Mouse (Mus musculus): ENCODE measurements around the gene Gmeb1. TPM values are rescaled to one million over a fixed set of nuclear protein-coding genes. Genes with fewer than 3 reads are reported as not detected.
"Not testable (repeated sequence)": the region's sequence is repeated elsewhere in the genome, so short reads cannot be mapped to it uniquely, and the experiment has no call there.

Gmeb1 gene
- polyA plus RNA-seq, 1 experiment from 2014 or later = 40.0 TPM

DNA sequence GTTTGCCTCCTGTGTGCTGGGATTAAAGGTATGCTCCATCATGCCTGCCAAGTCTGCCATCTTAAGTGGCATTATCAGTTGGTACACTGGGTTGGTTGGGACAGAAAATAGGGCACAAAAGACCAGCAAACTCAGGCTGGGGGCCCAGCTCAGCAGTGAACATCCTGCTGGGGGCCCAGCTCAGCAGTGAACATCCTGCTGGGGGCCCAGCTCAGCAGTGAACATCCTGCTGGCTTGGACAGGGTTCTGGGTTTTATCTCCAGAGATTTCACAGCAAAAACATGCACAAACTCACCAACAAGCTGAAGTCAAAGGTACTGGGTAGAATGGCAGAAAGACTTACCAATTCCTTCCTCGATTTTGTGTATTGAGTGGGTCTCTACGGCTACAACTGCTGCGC, 15.8 kb downstream of the Gmeb1 start:
- Histone ChIP-seq H3K4me2 (ENCODE audit: low read length) (no peak overlapping the region), H3K4me3 (ENCODE audit: low read depth, low read length) (no peak overlapping the region), H3K27me3 (ENCODE audit: control insufficient read depth, insufficient read depth, low read depth, low read length) (no peaks in the 10 kb centered on the region), H3K9ac (ENCODE audit: low read depth, low read length) (no peak overlapping the region), H3K4me1 (ENCODE audit: control insufficient read depth, insufficient read depth, low read length) (no peaks in the 10 kb centered on the region), H3K36me3 (ENCODE audit: control insufficient read depth, insufficient read depth, low read length) (peaks cover 5% of the 10 kb centered on the region; the same call in 1 of the 2 replicates), H3K27ac (ENCODE audit: low read length) (no peak overlapping the region), H3K9me3 (replicated peaks; ENCODE audit: control insufficient read depth, low read length, poor library complexity, severe bottlenecking) (no peaks in the 10 kb centered on the region)
- no peak for ATAC-seq
- WGBS = 91% methylated on average over 3 of the region's 3 CpGs

DNA sequence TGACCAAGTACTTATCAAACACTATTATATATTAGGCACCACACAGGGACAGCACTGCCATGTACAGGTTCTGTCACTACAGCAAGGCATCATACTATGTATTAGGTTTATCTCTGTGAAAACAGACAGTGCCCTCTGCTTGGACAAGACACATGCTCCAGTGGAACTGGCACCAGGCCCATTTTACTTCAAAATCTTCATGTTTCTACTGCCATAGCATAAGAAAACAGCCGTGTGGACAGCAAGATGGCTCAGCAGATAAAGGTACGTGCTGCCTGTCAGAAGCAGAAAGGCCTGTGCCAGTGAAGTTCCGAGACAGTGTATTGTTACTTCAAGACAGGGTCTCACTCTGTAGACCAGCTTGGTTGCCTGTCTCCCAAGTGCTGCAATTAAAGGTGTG, 20.2 kb downstream of the Gmeb1 start:
- H3K9ac ChIP-seq (ENCODE audit: low read depth, low read length) = no peak overlapping the region
- H3K9me3 ChIP-seq (replicated peaks; ENCODE audit: control insufficient read depth, low read length, poor library complexity, severe bottlenecking) = no peaks in the 10 kb centered on the region
- no peaks in the 10 kb centered on the region for H3K27me3 ChIP-seq (ENCODE audit: control insufficient read depth, insufficient read depth, low read depth, low read length)
- ATAC-seq = no peak
- H3K4me2 ChIP-seq (ENCODE audit: low read length) = no peak overlapping the region
- no peak overlapping the region for H3K27ac ChIP-seq (ENCODE audit: low read length)
- peaks cover 11% of the 10 kb centered on the region for H3K36me3 ChIP-seq (ENCODE audit: control insufficient read depth, insufficient read depth, low read length)
- no peak overlapping the region for H3K4me3 ChIP-seq (ENCODE audit: low read depth, low read length)
- 85% methylated on average over 3 of the region's 3 CpGs for WGBS
- no peaks in the 10 kb centered on the region for H3K4me1 ChIP-seq (ENCODE audit: control insufficient read depth, insufficient read depth, low read length)

DNA sequence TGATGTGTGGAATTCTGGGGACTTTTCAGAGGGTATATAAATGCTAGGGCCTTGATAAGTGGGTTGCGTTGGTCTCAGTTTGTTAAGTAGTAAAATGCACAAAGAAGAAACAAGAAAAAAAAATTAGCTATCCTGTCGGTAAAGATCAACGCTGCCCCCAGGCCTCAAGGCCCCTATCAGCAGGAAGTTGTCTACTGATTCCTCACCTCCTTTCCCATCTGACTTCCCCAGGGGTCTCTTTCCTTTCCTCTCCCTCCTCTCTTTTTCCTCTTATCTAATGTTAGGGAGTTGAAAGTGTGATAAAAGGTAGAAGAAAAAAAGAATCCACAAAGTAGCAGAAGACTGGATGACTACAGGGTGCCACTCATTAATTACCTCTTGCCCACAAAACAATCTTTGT, 21.0 kb downstream of the Gmeb1 start:
- Histone ChIP-seq H3K4me3 (ENCODE audit: low read depth, low read length) (no peak overlapping the region), H3K27ac (ENCODE audit: low read length) (no peak overlapping the region), H3K9ac (ENCODE audit: low read depth, low read length) (no peak overlapping the region), H3K27me3 (ENCODE audit: control insufficient read depth, insufficient read depth, low read depth, low read length) (no peaks in the 10 kb centered on the region), H3K4me2 (ENCODE audit: low read length) (no peak overlapping the region), H3K9me3 (replicated peaks; ENCODE audit: control insufficient read depth, low read length, poor library complexity, severe bottlenecking) (no peaks in the 10 kb centered on the region), H3K36me3 (ENCODE audit: control insufficient read depth, insufficient read depth, low read length) (peaks cover 13% of the 10 kb centered on the region), H3K4me1 (ENCODE audit: control insufficient read depth, insufficient read depth, low read length) (no peaks in the 10 kb centered on the region)
- WGBS = 89% methylated on average over 3 of the region's 3 CpGs
- ATAC-seq = no peak

DNA sequence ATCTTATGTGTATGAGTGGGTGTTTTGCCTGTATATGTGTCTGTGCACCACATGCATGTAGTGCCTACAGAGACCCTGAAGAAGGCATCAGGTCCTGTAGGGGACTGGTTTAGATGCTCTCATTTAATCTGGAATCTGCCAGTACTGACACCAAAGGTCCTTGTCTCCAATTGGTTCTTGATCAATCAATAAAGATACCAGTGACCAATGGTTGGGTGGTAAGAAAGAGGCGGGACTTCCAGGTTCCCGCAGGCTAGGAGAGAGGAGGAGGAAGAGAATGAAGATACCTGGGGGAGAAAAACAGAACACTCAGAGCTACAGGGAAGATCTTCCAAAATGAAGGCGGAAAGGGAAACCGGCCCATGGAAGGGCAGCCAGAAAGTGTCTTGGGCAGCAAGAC, 23.0 kb downstream of the Gmeb1 start:
- no peak for ATAC-seq
- Histone ChIP-seq H3K4me1 (ENCODE audit: control insufficient read depth, insufficient read depth, low read length) (no peaks in the 10 kb centered on the region), H3K27ac (ENCODE audit: low read length) (no peak overlapping the region), H3K9ac (ENCODE audit: low read depth, low read length) (no peak overlapping the region), H3K27me3 (ENCODE audit: control insufficient read depth, insufficient read depth, low read depth, low read length) (no peaks in the 10 kb centered on the region), H3K9me3 (replicated peaks; ENCODE audit: control insufficient read depth, low read length, poor library complexity, severe bottlenecking) (no peaks in the 10 kb centered on the region), H3K4me2 (ENCODE audit: low read length) (no peak overlapping the region), H3K36me3 (ENCODE audit: control insufficient read depth, insufficient read depth, low read length) (peaks cover 22% of the 10 kb centered on the region), H3K4me3 (ENCODE audit: low read depth, low read length) (no peak overlapping the region)
- 90% methylated on average over 4 of the region's 4 CpGs for WGBS

DNA sequence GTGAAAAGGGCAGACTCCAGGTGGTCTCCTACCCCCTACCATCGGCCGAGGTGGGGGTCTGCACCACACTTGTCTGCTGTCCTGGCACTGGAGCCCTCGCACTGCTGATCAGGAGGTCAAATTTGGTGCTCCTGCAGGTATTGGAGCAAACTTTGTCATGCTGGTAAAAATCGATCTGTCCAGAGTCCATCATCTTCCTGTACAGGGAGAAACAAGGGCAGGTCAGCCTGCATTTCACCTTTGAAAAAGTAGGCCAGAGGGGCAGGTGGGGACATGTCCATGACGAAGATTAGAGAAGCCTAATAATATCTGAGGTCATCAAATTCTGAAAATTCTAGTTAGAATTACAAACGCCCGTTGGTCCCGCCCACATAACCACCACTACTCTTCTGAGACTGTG, 26.7 kb downstream of the Gmeb1 start:
- Histone ChIP-seq H3K27me3 (ENCODE audit: control insufficient read depth, insufficient read depth, low read depth, low read length) (no peaks in the 10 kb centered on the region), H3K4me1 (ENCODE audit: control insufficient read depth, insufficient read depth, low read length) (no peaks in the 10 kb centered on the region), H3K4me3 (ENCODE audit: low read depth, low read length) (no peak overlapping the region), H3K36me3 (ENCODE audit: control insufficient read depth, insufficient read depth, low read length) (peaks cover 39% of the 10 kb centered on the region), H3K9ac (ENCODE audit: low read depth, low read length) (no peak overlapping the region), H3K27ac (ENCODE audit: low read length) (no peak overlapping the region), H3K4me2 (ENCODE audit: low read length) (no peak overlapping the region), H3K9me3 (replicated peaks; ENCODE audit: control insufficient read depth, low read length, poor library complexity, severe bottlenecking) (no peaks in the 10 kb centered on the region)
- ATAC-seq = no peak
- 94% methylated on average over 8 of the region's 8 CpGs for WGBS

DNA sequence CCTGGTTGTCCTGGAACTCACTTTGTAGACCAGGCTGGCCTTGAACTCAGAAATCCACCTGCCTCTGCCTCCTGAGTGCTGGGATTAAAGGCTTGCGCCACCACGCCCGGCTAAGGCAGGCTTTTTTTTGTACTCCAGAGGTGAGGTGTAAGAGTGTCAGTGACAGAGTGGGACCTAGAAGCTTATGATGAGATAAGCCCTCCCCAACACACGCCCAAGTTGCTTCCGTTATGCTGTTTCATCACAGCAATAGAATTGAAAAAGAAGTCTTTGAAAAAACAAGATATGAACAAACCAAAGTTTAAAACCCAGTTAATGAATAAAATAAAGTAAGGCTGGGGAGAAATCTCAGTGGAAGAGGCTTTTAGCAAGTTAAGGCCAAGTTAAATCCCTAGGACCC, 31.0 kb downstream of the Gmeb1 start:
- Histone ChIP-seq H3K9me3 (replicated peaks; ENCODE audit: control insufficient read depth, low read length, poor library complexity, severe bottlenecking) (no peaks in the 10 kb centered on the region), H3K27me3 (ENCODE audit: control insufficient read depth, insufficient read depth, low read depth, low read length) (no peaks in the 10 kb centered on the region), H3K36me3 (ENCODE audit: control insufficient read depth, insufficient read depth, low read length) (peaks cover 55% of the 10 kb centered on the region), H3K4me2 (ENCODE audit: low read length) (no peak overlapping the region), H3K9ac (ENCODE audit: low read depth, low read length) (no peak overlapping the region), H3K4me1 (ENCODE audit: control insufficient read depth, insufficient read depth, low read length) (no peaks in the 10 kb centered on the region), H3K4me3 (ENCODE audit: low read depth, low read length) (no peak overlapping the region), H3K27ac (ENCODE audit: low read length) (no peak overlapping the region)
- 94% methylated on average over 5 of the region's 5 CpGs for WGBS
- no peak for ATAC-seq

DNA sequence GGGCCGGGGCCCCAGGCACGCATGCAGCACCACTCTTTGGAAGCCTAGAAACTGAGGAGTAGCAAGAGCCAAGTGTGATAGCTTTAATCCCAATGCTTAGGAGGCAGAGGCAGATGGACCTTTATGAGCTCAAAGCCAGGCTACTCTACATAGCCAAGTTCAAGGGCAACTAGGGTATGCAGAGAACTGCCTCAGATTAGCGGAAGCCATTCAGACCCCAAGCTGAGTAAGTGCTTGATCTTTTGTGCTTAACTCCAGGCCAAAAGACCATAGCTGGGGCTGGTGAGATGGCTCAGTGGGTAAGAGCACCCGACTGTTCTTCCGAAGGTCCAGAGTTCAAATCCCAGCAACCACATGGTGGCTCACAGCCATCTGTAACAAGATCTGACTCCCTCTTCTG, 39.4 kb downstream of the Gmeb1 start:
- not testable (repeated sequence) for H3K27me3 ChIP-seq (ENCODE audit: control insufficient read depth, insufficient read depth, low read depth, low read length); H3K9ac ChIP-seq (ENCODE audit: low read depth, low read length); H3K27ac ChIP-seq (ENCODE audit: low read length); H3K9me3 ChIP-seq (replicated peaks; ENCODE audit: control insufficient read depth, low read length, poor library complexity, severe bottlenecking); H3K4me3 ChIP-seq (ENCODE audit: low read depth, low read length); H3K4me2 ChIP-seq (ENCODE audit: low read length); H3K4me1 ChIP-seq (ENCODE audit: control insufficient read depth, insufficient read depth, low read length); ATAC-seq
- 91% methylated on average over 5 of the region's 5 CpGs for WGBS
- H3K36me3 ChIP-seq (ENCODE audit: control insufficient read depth, insufficient read depth, low read length) = peaks cover 20% of the 10 kb centered on the region

DNA sequence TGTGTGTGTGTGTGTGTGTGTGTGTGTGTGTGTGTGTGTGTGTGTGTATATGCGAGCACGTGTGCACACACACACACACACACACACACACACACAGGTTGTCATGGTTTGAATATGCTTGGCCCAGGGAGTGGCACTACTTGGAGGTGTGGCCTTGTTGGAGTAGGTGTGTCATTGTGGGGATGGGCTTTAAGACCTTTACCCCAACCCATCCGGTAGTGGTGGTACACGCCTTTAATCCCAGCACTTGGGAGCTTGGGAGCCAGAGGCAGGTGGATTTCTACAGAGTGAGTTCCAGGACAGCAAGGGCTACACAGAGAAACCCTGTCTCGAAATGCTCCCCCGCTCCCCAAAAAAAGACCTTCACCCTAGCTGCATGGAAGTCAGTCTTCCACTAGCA, 43.0 kb downstream of the Gmeb1 start:
- H3K4me1 ChIP-seq (ENCODE audit: control insufficient read depth, insufficient read depth, low read length); H3K4me3 ChIP-seq (ENCODE audit: low read depth, low read length); H3K27me3 ChIP-seq (ENCODE audit: control insufficient read depth, insufficient read depth, low read depth, low read length); H3K4me2 ChIP-seq (ENCODE audit: low read length); H3K9ac ChIP-seq (ENCODE audit: low read depth, low read length); H3K36me3 ChIP-seq (ENCODE audit: control insufficient read depth, insufficient read depth, low read length); ATAC-seq; H3K9me3 ChIP-seq (replicated peaks; ENCODE audit: control insufficient read depth, low read length, poor library complexity, severe bottlenecking); H3K27ac ChIP-seq (ENCODE audit: low read length): not testable (repeated sequence)
- 86% methylated on average over 6 of the region's 6 CpGs for WGBS

DNA sequence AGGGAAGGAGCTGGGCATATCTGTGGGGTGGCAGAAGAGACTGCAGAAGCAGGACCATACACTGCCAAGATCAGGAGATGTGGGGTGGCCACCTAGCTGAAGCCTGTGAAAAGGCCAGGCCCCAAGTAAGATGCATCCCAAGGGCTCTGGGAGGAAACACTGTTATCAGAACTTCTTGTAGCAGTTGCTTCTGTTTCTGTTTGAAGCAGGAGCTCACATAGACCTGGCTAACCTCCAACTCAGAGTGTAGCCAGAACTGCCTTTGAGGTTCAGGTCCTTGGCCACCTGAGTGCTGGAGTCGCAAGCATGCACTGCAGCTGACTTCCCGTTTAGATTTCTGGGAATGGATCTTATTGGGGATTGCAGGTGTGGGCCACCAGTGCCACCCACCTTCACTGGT, 43.6 kb downstream of the Gmeb1 start:
- no peak overlapping the region for H3K9ac ChIP-seq (ENCODE audit: low read depth, low read length)
- H3K4me3 ChIP-seq (ENCODE audit: low read depth, low read length) = no peak overlapping the region
- H3K27ac ChIP-seq (ENCODE audit: low read length) = no peak overlapping the region
- H3K36me3 ChIP-seq (ENCODE audit: control insufficient read depth, insufficient read depth, low read length) = 0 out of 2 replicates have a peak, but pooled peaks cover 2% of the 10 kb centered on the region
- no peaks in the 10 kb centered on the region for H3K27me3 ChIP-seq (ENCODE audit: control insufficient read depth, insufficient read depth, low read depth, low read length)
- H3K9me3 ChIP-seq (replicated peaks; ENCODE audit: control insufficient read depth, low read length, poor library complexity, severe bottlenecking) = no peaks in the 10 kb centered on the region
- ATAC-seq = no peak
- H3K4me1 ChIP-seq (ENCODE audit: control insufficient read depth, insufficient read depth, low read length) = no peaks in the 10 kb centered on the region
- 100% methylated on average over 2 of the region's 2 CpGs for WGBS
- no peak overlapping the region for H3K4me2 ChIP-seq (ENCODE audit: low read length)

DNA sequence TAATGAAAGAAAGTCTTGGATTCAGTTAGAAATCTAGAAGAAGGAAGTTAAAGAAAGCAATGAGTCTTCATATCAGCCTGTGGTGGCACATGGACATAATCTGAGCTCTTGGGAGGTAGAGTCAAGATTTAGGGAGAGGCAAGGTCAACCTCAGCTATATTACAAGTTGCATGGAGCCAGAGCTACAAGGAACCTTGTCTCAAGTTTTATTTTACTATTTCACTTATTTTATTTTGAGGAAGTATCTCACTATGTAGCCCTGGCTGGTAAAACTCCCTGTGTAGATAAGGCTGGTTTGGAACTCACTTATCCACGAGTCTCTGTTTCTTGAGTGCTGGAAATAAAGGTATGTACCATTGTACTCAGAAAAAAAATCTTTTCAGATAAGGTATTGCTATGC, 44.8 kb downstream of the Gmeb1 start:
- no peak overlapping the region for H3K4me3 ChIP-seq (ENCODE audit: low read depth, low read length)
- H3K27ac ChIP-seq (ENCODE audit: low read length) = no peak overlapping the region
- peaks cover 4% of the 10 kb centered on the region; the same call in 1 of the 2 replicates for H3K4me1 ChIP-seq (ENCODE audit: control insufficient read depth, insufficient read depth, low read length)
- H3K9ac ChIP-seq (ENCODE audit: low read depth, low read length) = no peak overlapping the region
- no peak overlapping the region for H3K4me2 ChIP-seq (ENCODE audit: low read length)
- no peak for ATAC-seq
- no peaks in the 10 kb centered on the region for H3K36me3 ChIP-seq (ENCODE audit: control insufficient read depth, insufficient read depth, low read length)
- WGBS = 86% methylated on average over 1 of the region's 1 CpGs
- no peaks in the 10 kb centered on the region for H3K9me3 ChIP-seq (replicated peaks; ENCODE audit: control insufficient read depth, low read length, poor library complexity, severe bottlenecking)
- H3K27me3 ChIP-seq (ENCODE audit: control insufficient read depth, insufficient read depth, low read depth, low read length) = no peaks in the 10 kb centered on the region
